Mouse (Mus musculus): Measurements from ENCODE around the gene Gcn1l1.

The Gcn1l1 gene

GRCm38 (mm10) chr5:115656677-115657076 lies 91.6 kb downstream of the Gcn1l1 start:
- no peak for DNase-seq (ENCODE audit: low spot score)

GRCm38 (mm10) chr5:115657234-115657633 lies 92.2 kb downstream of the Gcn1l1 start:
- no peak for DNase-seq (ENCODE audit: low spot score)

DNA sequence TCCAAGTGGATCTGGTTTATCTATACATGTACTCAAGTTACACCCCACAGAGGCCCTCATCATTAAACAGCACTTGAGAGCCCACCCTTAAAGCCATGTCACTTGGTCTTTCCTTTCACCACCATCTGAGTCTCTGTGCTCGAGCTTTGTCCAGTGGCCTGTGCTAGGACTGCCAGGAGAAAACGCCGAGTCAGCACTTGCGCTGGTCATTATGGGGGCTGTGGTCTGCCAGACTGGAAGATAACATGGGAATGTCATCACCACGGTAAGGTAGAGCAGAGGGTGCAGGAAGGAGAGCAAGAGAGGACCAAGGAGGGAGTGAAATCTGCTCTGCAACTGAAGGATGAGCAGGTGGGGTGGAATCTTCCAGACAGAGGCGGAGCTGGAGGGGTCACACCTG lies 93.3 kb downstream of the Gcn1l1 start:
- no peak for DNase-seq (ENCODE audit: low spot score)

DNA sequence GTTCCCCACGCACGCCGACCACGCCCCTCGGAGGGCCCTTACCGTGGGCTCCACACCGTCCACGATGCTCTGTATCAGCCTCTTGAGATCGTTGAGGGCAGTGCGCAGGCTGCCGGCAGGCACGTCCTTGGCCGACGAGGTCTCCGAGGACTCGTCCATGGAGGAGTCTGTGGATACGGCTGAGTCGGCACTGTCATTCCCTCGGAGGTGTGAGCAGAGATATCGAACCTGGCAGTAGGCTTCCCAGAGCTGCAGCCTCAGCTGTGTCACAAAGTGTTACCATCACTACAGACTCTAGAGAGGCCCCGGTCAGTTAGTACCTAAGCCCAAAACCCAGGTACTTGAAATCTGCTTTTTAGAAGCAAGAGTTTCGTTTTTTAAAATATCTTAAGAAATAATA lies 97.6 kb downstream of the Gcn1l1 start:
- no peak for DNase-seq (ENCODE audit: low spot score)

DNA sequence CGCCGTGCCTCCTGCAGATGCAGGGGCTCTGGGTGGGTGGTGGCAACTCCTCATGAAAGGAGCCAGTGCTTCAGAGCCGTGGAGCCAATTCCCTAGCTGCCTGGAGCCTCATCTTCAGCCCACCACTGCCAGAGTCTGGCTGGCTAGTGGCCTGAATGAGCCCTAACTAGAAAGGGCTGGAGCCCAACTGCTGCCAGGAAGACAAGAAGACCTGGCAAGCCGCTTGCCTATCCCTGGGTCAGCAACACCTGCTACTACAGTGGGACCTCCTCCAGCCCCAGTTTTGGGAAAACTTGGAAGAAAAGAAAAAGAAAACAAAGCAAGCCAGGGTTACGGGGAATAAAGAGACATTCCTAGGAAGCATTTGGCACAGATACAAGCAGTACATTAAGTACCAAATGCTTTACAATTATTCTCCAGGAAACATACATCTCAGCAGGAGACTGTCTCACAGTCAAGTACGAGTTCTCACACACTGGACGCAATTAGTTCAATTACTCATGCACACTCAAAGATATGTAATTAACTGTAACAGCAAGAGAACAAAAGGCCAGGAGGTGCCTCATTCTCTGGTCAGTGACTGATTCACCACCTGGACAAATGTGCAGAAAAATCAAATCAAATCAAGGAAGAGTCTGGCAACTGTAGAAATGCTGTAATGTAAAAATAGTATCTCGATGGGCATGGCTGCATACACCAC lies 101.5 kb downstream of the Gcn1l1 start:
- no peak for DNase-seq (ENCODE audit: low spot score)

DNA sequence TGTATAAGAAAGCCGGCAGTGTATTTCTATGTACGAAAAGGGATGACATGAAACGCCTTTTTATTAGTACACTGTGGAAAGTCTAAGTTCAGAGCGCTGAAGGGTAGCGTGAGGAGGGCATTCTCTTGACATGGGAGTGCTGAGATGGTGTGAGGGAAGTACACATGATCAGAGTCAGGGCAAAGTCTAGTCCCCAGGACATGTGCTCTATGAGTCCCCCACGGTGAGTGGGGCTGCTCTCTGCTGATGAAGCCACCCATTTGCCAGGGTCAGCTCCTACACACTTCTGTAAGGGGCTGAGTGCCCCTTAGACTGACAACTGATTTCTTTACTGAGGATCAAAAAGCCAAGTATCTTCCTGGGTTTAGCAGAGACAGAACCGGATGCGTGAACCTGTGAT lies 102.2 kb downstream of the Gcn1l1 start:
- DNase-seq (ENCODE audit: low spot score), result no peak

- no peak for DNase-seq (ENCODE audit: low spot score)
Observed at GRCm38 (mm10) chr5:115667894-115668293, 102.8 kb downstream of the Gcn1l1 start.

DNA sequence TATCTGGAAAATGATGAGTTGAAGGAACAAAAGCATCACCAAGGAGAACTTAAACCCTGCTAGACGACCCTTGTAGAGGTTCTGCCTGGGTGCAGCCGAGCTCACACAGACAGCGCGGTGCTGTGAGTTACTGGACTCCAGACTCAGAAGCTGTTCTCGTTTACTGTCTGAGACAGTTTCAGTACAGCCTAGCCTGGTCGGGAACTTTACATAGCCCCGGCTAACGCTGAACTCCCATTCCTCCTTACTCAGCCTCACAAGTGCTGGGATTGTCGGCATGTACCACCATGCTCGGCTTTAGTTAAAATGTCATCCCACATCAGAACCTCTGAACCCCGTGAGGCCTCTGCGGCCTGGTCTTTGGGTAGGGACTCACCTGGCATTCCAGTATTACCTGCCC lies 103.9 kb downstream of the Gcn1l1 start:
- no peak for DNase-seq (ENCODE audit: low spot score)

DNA sequence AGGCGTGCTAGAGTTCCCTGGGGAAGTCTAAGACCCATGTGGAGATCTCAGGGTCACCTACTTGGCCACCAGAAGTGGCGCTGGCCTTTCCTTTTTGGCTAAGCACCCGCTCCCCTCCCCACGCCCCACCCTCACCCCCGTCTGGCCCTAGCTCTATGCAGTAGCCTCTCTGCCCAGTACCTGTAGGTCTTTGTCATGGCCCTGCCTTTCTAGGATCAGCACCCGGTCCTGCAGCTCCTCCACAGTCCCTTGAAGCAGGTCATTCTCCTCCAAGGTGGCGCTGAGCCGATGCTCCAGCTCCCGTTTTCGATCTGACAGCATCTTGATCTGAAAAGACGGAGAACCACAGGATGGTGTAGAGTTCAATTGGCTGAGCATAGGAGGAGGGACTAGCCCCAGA lies 104.9 kb downstream of the Gcn1l1 start:
- no peak for DNase-seq (ENCODE audit: low spot score)

DNA sequence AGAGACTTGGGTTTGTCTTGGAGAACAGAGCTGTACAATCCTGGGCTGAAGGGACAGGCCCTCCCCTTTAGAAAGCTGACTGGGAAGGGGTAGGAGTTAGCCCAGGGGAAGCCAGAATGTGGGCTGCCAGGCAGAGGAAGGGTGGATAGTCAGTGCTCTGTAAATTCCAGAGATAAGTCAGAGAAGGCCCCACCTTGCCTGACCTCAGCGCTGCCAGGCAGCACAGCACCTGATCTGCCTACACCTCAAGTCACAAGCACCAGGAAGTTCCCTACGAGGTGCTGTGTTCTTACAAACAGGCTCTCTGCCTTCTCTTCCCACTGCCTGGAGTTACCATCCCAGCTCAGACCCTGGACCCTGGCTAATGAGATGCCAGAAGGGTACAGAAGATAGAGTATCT lies 105.4 kb downstream of the Gcn1l1 start:
- no peak for DNase-seq (ENCODE audit: low spot score)

DNA sequence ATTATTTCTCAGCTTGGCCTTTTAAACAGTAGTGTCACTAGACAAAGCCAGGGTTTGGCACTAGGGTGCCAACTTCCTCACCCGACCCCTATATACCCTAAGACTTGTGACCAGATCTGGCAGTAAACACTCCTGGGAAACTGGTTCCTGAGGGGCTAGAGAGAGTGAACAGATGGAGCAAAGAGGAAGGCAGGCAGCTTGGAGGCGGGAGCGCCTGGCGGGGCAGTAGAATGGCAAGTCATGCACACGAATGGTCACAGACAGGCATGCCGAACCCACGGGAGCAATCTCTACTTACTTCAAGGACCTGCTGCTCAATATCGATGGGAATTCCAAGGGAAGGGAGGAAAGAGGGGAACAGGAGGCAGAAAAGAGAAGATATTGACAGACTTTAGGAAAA lies 106.8 kb downstream of the Gcn1l1 start:
- no peak for DNase-seq (ENCODE audit: low spot score)
